In the genomic region with DNA sequence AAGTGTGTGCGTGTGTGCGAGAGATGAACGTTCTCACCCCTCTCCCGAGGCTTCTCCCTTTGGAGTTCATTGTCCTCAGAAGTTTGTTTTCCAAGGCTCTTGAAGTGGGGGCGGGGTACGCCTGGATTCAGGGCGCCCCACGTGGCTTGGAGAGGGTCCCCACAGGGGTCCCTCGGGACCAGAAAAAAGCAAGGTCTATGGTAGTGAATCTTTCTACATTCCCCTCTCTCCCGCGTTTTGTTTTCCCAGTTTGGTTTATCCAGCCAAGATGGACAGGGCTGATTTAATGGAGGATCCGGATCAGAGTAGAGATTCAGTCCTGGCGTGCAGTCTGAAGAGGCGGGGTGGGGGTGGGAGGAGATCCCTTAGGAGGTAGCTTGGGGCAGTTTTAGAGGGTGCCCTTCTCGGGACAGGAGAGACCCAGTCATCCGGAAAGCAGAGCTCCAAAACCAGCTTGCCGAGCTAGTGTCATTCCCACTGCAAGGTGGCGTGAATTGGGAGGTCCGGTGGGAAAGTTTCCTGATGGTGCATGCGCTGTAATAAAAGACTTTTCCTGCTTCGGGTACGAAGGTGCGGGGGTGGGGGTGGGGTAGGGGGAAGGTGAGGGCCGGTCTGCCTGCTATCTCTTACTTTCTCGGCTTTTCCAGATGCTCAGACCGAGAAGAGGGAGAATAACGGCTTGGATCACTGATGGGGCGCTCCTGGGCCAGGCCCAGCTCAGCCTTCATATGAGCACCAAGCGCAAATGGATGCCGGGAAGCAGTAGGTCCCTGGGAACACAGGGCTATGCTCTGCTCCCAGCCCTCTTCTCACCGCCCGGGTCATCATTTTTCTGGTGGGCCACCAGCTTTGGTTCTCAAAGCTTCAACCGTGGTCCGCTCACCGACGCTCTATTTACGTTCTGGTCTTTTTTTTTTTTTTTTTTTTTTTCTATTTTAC, we compare ENCODE assay signal across 10 mouse cellular contexts. TPM values are rescaled to one million over a fixed set of nuclear protein-coding genes. Genes with fewer than 3 reads are reported as not detected.
DNase-seq lines count a peak whose midpoint lies in the region; ATAC-seq and TF ChIP-seq lines count a peak whose summit lies in the region.
"Had no signal": no experiment of that assay in that cellular context is flagged by ENCODE, and none has a peak within 500 bp of the region (broad histone marks: within the 10 kb centered on the region; RNA-seq: fewer than 3 reads in every experiment).

No protein-coding gene starts in this region.

- TF ChIP-seq EP300 in heart, adult 2 months (IDR thresholded peaks at IDR 0.05; ENCODE audit: insufficient read depth, low read depth, low read length) = no peak

- H3K27me3 ChIP-seq in heart, embryonic 11.5 days (ENCODE audit: control insufficient read depth, insufficient read depth, low read length) = peaks cover 86% of the 10 kb centered on the region
- H3K27me3 ChIP-seq in heart, adult 2 months (ENCODE audit: control insufficient read depth, insufficient read depth, low read length) = peaks cover 11% of the 10 kb centered on the region
- peaks cover 89% of the 10 kb centered on the region for H3K27me3 ChIP-seq in hindbrain, embryonic 14.5 days (ENCODE audit: control insufficient read depth, insufficient read depth, low read length)

- intact Hi-C loops in heart, adult 2 months (cut with DNase I) = no loop called here

- 2% methylated on average over 37 of the region's 37 CpGs for WGBS in heart, embryonic 11.5 days (ENCODE audit: insufficient replicate concordance)
- 5% methylated on average over 37 of the region's 37 CpGs for WGBS in heart, adult 2 months
- 5% methylated on average over 37 of the region's 37 CpGs for WGBS in hindbrain, embryonic 14.5 days

- H3K36me3 ChIP-seq in heart, embryonic 11.5 days (ENCODE audit: control insufficient read depth, insufficient read depth, low read length) = no peaks in the 10 kb centered on the region
- H3K36me3 ChIP-seq in heart, adult 2 months (ENCODE audit: control insufficient read depth, insufficient read depth, low read length) = no peaks in the 10 kb centered on the region
- no peaks in the 10 kb centered on the region for H3K36me3 ChIP-seq in hindbrain, embryonic 14.5 days (replicated peaks; ENCODE audit: control insufficient read depth, insufficient read depth)

- ATAC-seq in heart, embryonic 11.5 days (replicated peaks; ENCODE audit: insufficient number of reproducible peaks, low FRiP score, low TSS enrichment) = no peak
- 0 out of 2 replicates have a peak, but pooled peaks have one; percentile 42 for ATAC-seq in hindbrain, embryonic 14.5 days (ENCODE audit: low FRiP score)

- peak overlapping the region; percentile 52 for H3K4me2 ChIP-seq in heart, embryonic 11.5 days
- H3K4me2 ChIP-seq in hindbrain, embryonic 14.5 days (replicated peaks) = peak overlapping the region; percentile 40

- no peak for DNase-seq in heart, adult 2 months
- DNase-seq in R1 (ENCODE audit: low read depth, low spot score) = peak; percentile 13
- DNase-seq in hindbrain, embryonic 14.5 days (ENCODE audit: low spot score) = no peak
- peak; percentile 36 for DNase-seq in mesoderm, embryonic 11.5 days (ENCODE audit: low read depth, low spot score)
- DNase-seq in frontal cortex, postnatal 36 days (ENCODE audit: low spot score in 2 of 2) = no peak
- no peak for DNase-seq in urinary bladder, adult 2 months (ENCODE audit: low spot score)
- DNase-seq in ovary, adult 18-20 months (ENCODE audit: low spot score) = no peak
- DNase-seq: B cell, adult 2 months had no signal

- no peak for TF ChIP-seq POLR2A in heart, adult 2 months (IDR thresholded peaks at IDR 0.05; ENCODE audit: insufficient read depth, low read depth, low read length)

- H3K9ac ChIP-seq in heart, embryonic 11.5 days (ENCODE audit: low read depth, low read length) = no peak overlapping the region
- H3K9ac ChIP-seq in heart, adult 2 months (ENCODE audit: low read depth, low read length) = no peak overlapping the region
- no peak overlapping the region for H3K9ac ChIP-seq in hindbrain, embryonic 14.5 days

- peaks cover 3% of the 10 kb centered on the region for H3K4me1 ChIP-seq in heart, embryonic 11.5 days (ENCODE audit: control insufficient read depth, insufficient read depth, low read length)
- no peaks in the 10 kb centered on the region for H3K4me1 ChIP-seq in heart, adult 2 months (ENCODE audit: control insufficient read depth, insufficient read depth, low read length)
- peaks cover 27% of the 10 kb centered on the region for H3K4me1 ChIP-seq in hindbrain, embryonic 14.5 days (replicated peaks; ENCODE audit: control insufficient read depth, insufficient read depth, low read length)

- no peaks in the 10 kb centered on the region for H3K9me3 ChIP-seq in heart, embryonic 11.5 days (replicated peaks; ENCODE audit: control insufficient read depth, low read length)
- no peaks in the 10 kb centered on the region for H3K9me3 ChIP-seq in hindbrain, embryonic 14.5 days (ENCODE audit: control insufficient read depth, low read length)

- H3K4me3 ChIP-seq in heart, embryonic 11.5 days (ENCODE audit: low read depth, low read length) = peak overlapping the region; percentile 26
- H3K4me3 ChIP-seq in heart, adult 2 months = no peak overlapping the region
- H3K4me3 ChIP-seq in hindbrain, embryonic 14.5 days (replicated peaks; ENCODE audit: low read length) = peak overlapping the region; percentile 13; the same call in 1 of the 2 replicates

- TF ChIP-seq CTCF in heart, adult 2 months (IDR thresholded peaks at IDR 0.05) = no peak

- H3K79me2 ChIP-seq in heart, adult 2 months (replicated peaks; ENCODE audit: control insufficient read depth, insufficient read depth, low read length) = no peaks in the 10 kb centered on the region

- H3K27ac ChIP-seq in heart, embryonic 11.5 days (ENCODE audit: low read depth, low read length) = no peak overlapping the region
- H3K27ac ChIP-seq in heart, adult 2 months = no peak overlapping the region
- H3K27ac ChIP-seq in hindbrain, embryonic 14.5 days = no peak overlapping the region

RNA-seq across cellular contexts. Expression of a gene that starts 8.1 kb away (rescaled TPM):
- not detected in 2 replicates for polyA plus RNA-seq in heart, embryonic 11.5 days (2014; fragmentation: Nextera tagmentation; extraction: Ambion mirVana)
- not detected for total RNA-seq in heart, adult 2 months (2021)
- not detected in 2 replicates for polyA plus RNA-seq in heart, adult 2 months (2012; rRNA removed)
- polyA plus RNA-seq in hindbrain, embryonic 14.5 days (2014; fragmentation: Nextera tagmentation; extraction: Ambion mirVana) = 3.8 and 6.4 TPM in 2 replicates
- polyA plus RNA-seq in urinary bladder, adult 2 months (2012; rRNA removed) = not detected in 2 replicates
- polyA plus RNA-seq: large intestine, adult 2 months had no signal

Comparison
In these comparisons a context has a peak if more than half of its experiments do, and no peak if none do; other contexts are left out.
1. DNase-seq: peak in R1 (single experiment) and mesoderm, embryonic 11.5 days (single experiment); none in heart, adult 2 months (0 of 2), hindbrain, embryonic 14.5 days (single experiment), frontal cortex, postnatal 36 days (0 of 2), urinary bladder, adult 2 months (single experiment) and ovary, adult 18-20 months (single experiment).